Mouse (Mus musculus) liver, embryonic 14.5 days (tissue): ENCODE results near the gene 4930568D16Rik. TPM values are rescaled to one million over a fixed set of nuclear protein-coding genes. Genes with fewer than 3 reads are reported as not detected.

ENCODE experiments used
- ATAC-seq: fragments of 200-750 bp; cut with Nextera tagmentation; 2 replicates; pipeline ENCODE4 v1.8.0; 2017; ENCODE audit warnings: moderate number of reproducible peaks, mild to moderate bottlenecking, moderate library complexity; ENCODE audit not compliant: insufficient read depth
- DNase-seq, 3 experiments: peaks; one replicate each; pipeline ENCODE4 v3.0.0-alpha.2; 2012 to 2013; ENCODE audit warnings: low read depth in 3 of 3, low spot score in 3 of 3
- H3K27ac ChIP-seq: fragments of 300-500 bp; sonication (generic); 2 replicates; pipeline ENCODE4 v1.5.1; 2014; ENCODE audit warnings: moderate library complexity, mild to moderate bottlenecking, control low read depth, inconsistent platforms
- H3K27me3 ChIP-seq: fragments of 300-500 bp; sonication (generic); 2 replicates; pipeline ENCODE4 v1.6.1; 2014; ENCODE audit warnings: mild to moderate bottlenecking, low read length, moderate library complexity; ENCODE audit not compliant: control insufficient read depth, insufficient read depth
- H3K36me3 ChIP-seq: fragments of 300-500 bp; sonication (generic); replicated peaks from 2 replicates; pipeline ENCODE4 v1.6.1; 2014; ENCODE audit warnings: low read depth; ENCODE audit not compliant: control insufficient read depth, insufficient read depth
- H3K4me1 ChIP-seq, 2 experiments: fragments of 200-500 bp in 1 of 2; fragments of 300-500 bp in 1 of 2; sonication (generic) in 1 of 2; replicated peaks; 2 replicates each; pipeline ENCODE4 v1.6.1; 2012 to 2014; ENCODE audit warnings: antibody characterized with exemption in 1 of 2, inconsistent platforms in 1 of 2, low read length in 1 of 2; ENCODE audit not compliant: control insufficient read depth in 2 of 2, insufficient read depth in 2 of 2
- H3K4me2 ChIP-seq: fragments of 300-500 bp; sonication (generic); 2 replicates; pipeline ENCODE4 v1.6.1; 2014; ENCODE audit warnings: low read depth, mild to moderate bottlenecking, control low read depth, moderate library complexity
- H3K4me3 ChIP-seq, 2 experiments: fragments of 200-500 bp in 1 of 2; fragments of 300-500 bp in 1 of 2; sonication (generic) in 1 of 2; 2 replicates each; pipeline ENCODE4 v1.5.1; 2012 to 2014; ENCODE audit warnings: low read depth in 2 of 2, low read length in 2 of 2, mild to moderate bottlenecking in 2 of 2, control low read depth in 1 of 2, inconsistent platforms in 1 of 2, moderate library complexity in 1 of 2; ENCODE audit not compliant: insufficient read depth in 1 of 2
- H3K9ac ChIP-seq: fragments of 300-500 bp; sonication (generic); replicated peaks from 2 replicates; pipeline ENCODE4 v1.6.1; 2014; ENCODE audit warnings: mild to moderate bottlenecking, control low read depth, moderate library complexity
- H3K9me3 ChIP-seq: fragments of 300-500 bp; sonication (generic); 2 replicates; pipeline ENCODE4 v1.6.1; 2016; ENCODE audit warnings: low read length, mixed read lengths; ENCODE audit not compliant: control insufficient read depth
- CTCF ChIP-seq: IDR thresholded peaks from 2 replicates; pipeline ENCODE4 v1.5.1; 2016; ENCODE audit warnings: antibody characterized with exemption, low read depth, control low read depth
- EP300 ChIP-seq: IDR thresholded peaks from 2 replicates; pipeline ENCODE4 v1.6.1; 2016; ENCODE audit warnings: antibody characterized with exemption, low read depth
- WGBS: fragments of 180-500 bp; shearing (Covaris S2); extraction: QIAGEN DNeasy Blood & Tissue Kit; methylation state at CpG from one replicate; pipeline ENCODE4 v1.1.7; 2014; ENCODE audit not compliant: insufficient replicate concordance; 5-methylcytosine and 5-hydroxymethylcytosine counted together
- polyA plus RNA-seq, 2 experiments: library from polyadenylated mRNA; depleted of rRNA in 1 of 2; stranded (reverse) in 1 of 2; unstranded in 1 of 2; fragments of >200 nt; fragmentation: Nextera tagmentation in 1 of 2; extraction: Ambion mirVana in 1 of 2; gene quantifications; 2 replicates each; pipeline versions ENCODE4 v1.2.1 to v1.2.3; 2012 to 2014

4930568D16Rik gene
- polyA plus RNA-seq, 2 experiments, result not detected

- TF ChIP-seq EP300 (no peak), CTCF (no peak)
- Histone ChIP-seq H3K4me2 (peak overlapping the region; percentile 94), H3K36me3 (peaks cover 52% of the 10 kb centered on the region), H3K9ac (peak overlapping the region; percentile 42; the same call in 1 of the 2 replicates), H3K27me3 (no peaks in the 10 kb centered on the region), H3K9me3 (no peaks in the 10 kb centered on the region), H3K4me3 (no peak overlapping the region; a peak in 1 of 4 replicates), H3K4me1 (peaks cover 69 to 81% of the 10 kb centered on the region in 2 experiments), H3K27ac (peak overlapping the region; percentile 4; the same call in 1 of the 2 replicates)
- 48% methylated on average over 2 of the region's 2 CpGs for WGBS
- DNase-seq (no peak), ATAC-seq (no peak)
Measured at GRCm38 (mm10) chr2:35331205-35331604, 36.3 kb downstream of the 4930568D16Rik start.

DNA sequence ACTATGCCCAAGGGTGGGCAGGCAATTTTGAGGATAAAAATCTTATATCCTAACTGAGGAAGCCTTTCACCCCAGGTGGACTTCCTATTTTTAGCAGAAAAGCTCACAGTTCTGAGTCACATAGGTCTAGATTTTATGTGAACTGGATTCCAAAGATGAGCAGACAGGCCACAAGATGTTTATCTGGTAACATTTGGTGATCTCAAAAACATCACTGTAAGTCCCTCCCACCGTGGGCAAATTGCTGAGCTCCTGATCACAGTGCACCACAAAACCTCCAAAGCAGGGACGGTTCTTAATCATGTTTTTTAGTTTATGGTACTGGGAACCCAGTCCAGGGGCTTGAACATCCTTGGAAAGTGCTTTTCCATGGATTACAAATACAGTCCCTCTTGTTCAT, 38.5 kb downstream of the 4930568D16Rik start:
- ATAC-seq (no peak), DNase-seq (no peak)
- no peaks in the 10 kb centered on the region for H3K9me3 ChIP-seq
- no peaks in the 10 kb centered on the region for H3K27me3 ChIP-seq
- WGBS, result 31% methylated on average over 2 of the region's 2 CpGs
- peak overlapping the region in 1 of 2 experiments; percentile 47; a peak in 2 of 4 replicates for H3K4me3 ChIP-seq
- peak overlapping the region; percentile 96 for H3K27ac ChIP-seq
- H3K36me3 ChIP-seq, result peaks cover 65% of the 10 kb centered on the region
- peak overlapping the region; percentile 71 for H3K9ac ChIP-seq
- peaks cover 85 to 94% of the 10 kb centered on the region in 2 experiments for H3K4me1 ChIP-seq
- no peak for TF ChIP-seq EP300
- H3K4me2 ChIP-seq, result peak overlapping the region; percentile 80

DNA sequence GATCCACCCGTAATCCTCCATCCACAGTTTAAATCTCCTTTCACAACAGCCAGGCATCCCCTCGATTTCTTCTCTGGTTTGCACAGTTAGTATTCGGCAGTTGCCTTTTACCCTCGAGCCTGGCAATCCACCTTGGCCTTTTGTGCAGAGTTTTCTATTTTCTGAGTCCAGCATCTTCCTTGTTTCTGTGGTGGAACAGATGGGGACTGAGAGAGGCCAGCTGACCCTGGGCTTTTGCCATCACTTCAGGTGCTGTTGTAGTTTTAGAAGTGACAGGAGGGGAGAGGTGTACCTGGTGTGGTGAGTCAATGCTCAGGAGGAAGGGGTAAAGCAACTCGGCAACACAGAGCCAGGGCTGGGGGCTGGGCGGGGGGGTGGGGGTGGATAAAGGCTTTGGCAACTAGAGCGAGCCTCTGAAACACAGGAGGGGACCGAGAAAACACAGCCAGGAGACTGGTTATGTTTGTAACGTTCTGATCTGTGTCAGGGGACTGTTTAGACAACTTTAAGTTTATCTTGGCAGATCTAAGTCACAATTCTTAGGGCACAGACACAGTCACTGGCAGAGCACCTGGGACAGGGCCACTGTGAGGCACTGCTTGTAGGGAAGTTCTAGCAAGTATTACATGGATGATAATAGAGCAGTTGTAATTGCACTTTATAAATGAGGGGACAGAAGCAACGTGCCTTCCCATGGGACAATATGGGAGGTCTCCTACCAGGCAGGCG, 39.3 kb downstream of the 4930568D16Rik start:
- H3K36me3 ChIP-seq, result peaks cover 68% of the 10 kb centered on the region
- H3K4me3 ChIP-seq, result peak overlapping the region; percentile 40 to 47
- TF ChIP-seq CTCF (no peak), EP300 (no peak)
- peaks cover 89 to 94% of the 10 kb centered on the region in 2 experiments for H3K4me1 ChIP-seq
- peak overlapping the region; percentile 71 for H3K9ac ChIP-seq
- DNase-seq, result no peak
- H3K4me2 ChIP-seq, result peak overlapping the region; percentile 80
- WGBS, result 30% methylated on average over 11 of the region's 11 CpGs
- H3K9me3 ChIP-seq, result no peaks in the 10 kb centered on the region
- peak; percentile 21; the same call in 1 of the 2 replicates for ATAC-seq
- no peaks in the 10 kb centered on the region for H3K27me3 ChIP-seq
- peak overlapping the region; percentile 96 for H3K27ac ChIP-seq

DNA sequence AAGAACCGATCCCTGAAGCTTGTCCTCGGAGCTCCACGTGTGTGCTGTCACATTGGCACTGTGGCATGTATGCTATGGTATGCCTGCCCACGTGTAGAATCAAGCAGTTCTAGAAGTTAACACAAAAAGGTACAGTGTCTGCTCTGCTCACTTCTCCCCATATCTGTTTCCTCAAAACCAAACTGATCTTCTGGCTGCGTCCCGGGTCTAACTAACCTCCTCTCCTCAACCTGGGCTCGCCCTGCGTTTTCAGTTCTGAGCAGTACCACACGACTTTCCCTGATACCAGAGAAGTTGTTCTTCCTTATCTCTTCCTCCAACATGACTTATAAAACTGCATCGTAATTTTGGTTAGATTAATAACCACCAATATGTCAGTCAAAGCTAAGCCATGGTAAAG, 39.9 kb downstream of the 4930568D16Rik start:
- H3K4me3 ChIP-seq, result peak overlapping the region; percentile 21 to 47
- peak overlapping the region; percentile 96 for H3K27ac ChIP-seq
- TF ChIP-seq EP300 (peak; percentile 86), CTCF (no peak)
- ATAC-seq (peak; percentile 76), DNase-seq (peak; percentile 65 to 70 (median 68))
- no peaks in the 10 kb centered on the region for H3K9me3 ChIP-seq
- H3K27me3 ChIP-seq, result no peaks in the 10 kb centered on the region
- peak overlapping the region; percentile 71 for H3K9ac ChIP-seq
- H3K36me3 ChIP-seq, result peaks cover 68% of the 10 kb centered on the region
- peak overlapping the region; percentile 80 for H3K4me2 ChIP-seq
- peaks cover 89 to 94% of the 10 kb centered on the region in 2 experiments for H3K4me1 ChIP-seq
- WGBS, result 14% methylated on average over 10 of the region's 10 CpGs

DNA sequence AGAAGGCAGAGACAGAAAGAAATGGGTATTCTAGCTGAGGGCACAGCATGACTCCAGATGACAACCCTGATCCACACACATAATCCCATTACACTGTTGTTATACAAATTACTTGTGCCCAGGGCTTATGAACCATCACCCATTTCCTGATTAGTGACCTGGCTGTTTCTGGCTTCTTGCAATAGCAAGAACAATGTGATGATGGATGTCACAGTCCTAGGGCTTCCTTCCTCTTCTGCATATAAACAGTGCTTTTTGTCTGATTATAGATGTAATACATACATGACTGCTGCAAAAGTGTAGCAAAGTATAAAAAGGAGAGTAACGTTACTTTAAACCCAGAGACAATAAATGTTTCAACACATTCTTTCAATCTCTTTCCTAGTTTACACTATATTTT, 40.6 kb downstream of the 4930568D16Rik start:
- Histone ChIP-seq H3K4me1 (peaks cover 89 to 94% of the 10 kb centered on the region in 2 experiments), H3K9ac (peak overlapping the region; percentile 15), H3K4me2 (peak overlapping the region; percentile 80), H3K27ac (peak overlapping the region; percentile 79), H3K4me3 (peak overlapping the region in 1 of 2 experiments; percentile 35; a peak in 3 of 4 replicates), H3K27me3 (no peaks in the 10 kb centered on the region), H3K9me3 (no peaks in the 10 kb centered on the region), H3K36me3 (peaks cover 68% of the 10 kb centered on the region)
- DNase-seq (no peak), ATAC-seq (no peak)
- WGBS, result 69% methylated on average over 1 of the region's 1 CpGs
- TF ChIP-seq EP300 (no peak), CTCF (no peak)
